In genomic region chr2:21273416-21273815, GRCm38 (mm10) we compare ENCODE assay signal across 22 mouse cellular contexts.
DNase-seq lines count a peak whose midpoint lies in the region; TF ChIP-seq lines count a peak whose summit lies in the region.
"Had no signal": no experiment of that assay in that cellular context is flagged by ENCODE, and none has a peak within 500 bp of the region (broad histone marks: within the 10 kb centered on the region; RNA-seq: fewer than 3 reads in every experiment).

No protein-coding gene starts in this region.

- H3K36me3 ChIP-seq in heart, embryonic 10.5 days: no peaks in the 10 kb centered on the region
- H3K36me3 ChIP-seq: heart, embryonic 13.5 days; hindbrain, embryonic 12.5 days; hindbrain, embryonic 15.5 days; intestine, embryonic 15.5 days had no signal

- no peak overlapping the region for H3K27ac ChIP-seq in heart, embryonic 10.5 days
- H3K27ac ChIP-seq: gastrocnemius, adult 2 months; heart, embryonic 13.5 days; hindbrain, embryonic 12.5 days; hindbrain, embryonic 15.5 days; intestine, embryonic 15.5 days had no signal

- no peaks in the 10 kb centered on the region for H3K27me3 ChIP-seq in heart, embryonic 10.5 days (ENCODE audit: insufficient read depth, poor library complexity, severe bottlenecking)
- H3K27me3 ChIP-seq: heart, embryonic 13.5 days; hindbrain, embryonic 12.5 days; hindbrain, embryonic 15.5 days; intestine, embryonic 15.5 days had no signal

- no peak overlapping the region for H3K4me3 ChIP-seq in heart, embryonic 10.5 days
- H3K4me3 ChIP-seq: gastrocnemius, adult 2 months; heart, embryonic 13.5 days; hindbrain, embryonic 12.5 days; hindbrain, embryonic 15.5 days; intestine, embryonic 15.5 days had no signal

- 86% methylated on average over 4 of the region's 4 CpGs for WGBS in heart, embryonic 10.5 days

- TF ChIP-seq CTCF in brain, embryonic 14.5 days (IDR thresholded peaks at IDR 0.05; ENCODE audit: borderline replicate concordance, extremely low read depth, insufficient read depth, insufficient read length): no peak

- H3K4me1 ChIP-seq in heart, embryonic 10.5 days: peaks cover 7% of the 10 kb centered on the region; the same call in 1 of the 2 replicates
- H3K4me1 ChIP-seq: hindbrain, embryonic 15.5 days; intestine, embryonic 15.5 days had no signal

- H3K9me3 ChIP-seq in heart, embryonic 10.5 days: no peaks in the 10 kb centered on the region
- H3K9me3 ChIP-seq: heart, embryonic 13.5 days; hindbrain, embryonic 12.5 days; hindbrain, embryonic 15.5 days; intestine, embryonic 15.5 days had no signal

- DNase-seq in adrenal gland, postnatal 14 days: peak; percentile 20
- DNase-seq in adrenal gland, adult 8-10 months: no peak
- DNase-seq in heart, adult 11 months: peak; percentile 48
- DNase-seq in heart, embryonic 10.5 days (ENCODE audit: low spot score): no peak
- peak; percentile 74 for DNase-seq in brain, embryonic 14.5 days (ENCODE audit: low read depth)
- DNase-seq in embryo, embryonic 10.5 days (ENCODE audit: low spot score): no peak
- DNase-seq: cerebellum, adult 11-12 months; cerebellum, adult 8-10 months; cerebellum, postnatal 10 days; cerebellum, postnatal 36 days; forebrain, postnatal 0 days; gastrocnemius, adult 2 months; gastrocnemius, postnatal 14 days; heart, adult 18-20 months; heart, postnatal 14 days; heart, postnatal 4 days; kidney, adult 11 months; kidney, adult 8-10 months had no signal

- no peak for TF ChIP-seq POLR2A in brain, embryonic 14.5 days (IDR thresholded peaks at IDR 0.05; ENCODE audit: borderline replicate concordance, extremely low read depth, insufficient read depth, insufficient read length, poor library complexity, severe bottlenecking)

Comparison
In these comparisons a context has a peak if more than half of its experiments do, and no peak if none do; other contexts are left out.
1. DNase-seq: peak in adrenal gland, postnatal 14 days (single experiment), heart, adult 11 months (single experiment) and brain, embryonic 14.5 days (single experiment); none in adrenal gland, adult 8-10 months (single experiment), heart, embryonic 10.5 days (single experiment) and embryo, embryonic 10.5 days (single experiment).